Mouse (Mus musculus) olfactory bulb, adult 2 months (tissue): ENCODE data around the gene Rcor1. TPM values are rescaled to one million over a fixed set of nuclear protein-coding genes. Genes with fewer than 3 reads are reported as not detected.

ENCODE experiments used
- H3K27ac ChIP-seq: fragments of 200-500 bp; 2 replicates; pipeline ENCODE4 v1.5.1; 2012; ENCODE audit warnings: low read depth, low read length; ENCODE audit not compliant: insufficient read depth
- H3K4me1 ChIP-seq: fragments of 200-500 bp; 2 replicates; pipeline ENCODE4 v1.6.1; 2012; ENCODE audit warnings: low read length; ENCODE audit not compliant: control insufficient read depth, insufficient read depth
- H3K4me3 ChIP-seq: fragments of 200-500 bp; 2 replicates; pipeline ENCODE4 v1.5.1; 2012; ENCODE audit warnings: mild to moderate bottlenecking, low read depth, low read length, moderate library complexity; ENCODE audit not compliant: insufficient read depth
- CTCF ChIP-seq: fragments of 200-500 bp; IDR thresholded peaks from 2 replicates; pipeline ENCODE4 v1.5.1; 2012; ENCODE audit warnings: low read depth, mild to moderate bottlenecking, low read length, moderate library complexity; ENCODE audit not compliant: insufficient read depth
- POLR2A ChIP-seq: fragments of 200-500 bp; IDR thresholded peaks from 2 replicates; pipeline ENCODE4 v1.6.1; 2012; ENCODE audit warnings: mild to moderate bottlenecking, low read depth, low read length, moderate library complexity; ENCODE audit not compliant: insufficient read depth
- WGBS: fragments of 180-500 bp; shearing (Covaris S2); methylation state at CpG from one replicate; pipeline ENCODE4 v1.1.7; 2018; 5-methylcytosine and 5-hydroxymethylcytosine counted together
- polyA plus RNA-seq: library from polyadenylated mRNA; stranded (reverse); fragments of >200 nt; gene quantifications from 2 replicates; pipeline ENCODE4 v1.2.4, GENCODE M21; 2012; ENCODE audit warnings: low replicate concordance; ENCODE audit not compliant: missing spikeins, insufficient read depth, insufficient read length

Rcor1 gene
- polyA plus RNA-seq, 1 experiment = not detected

GRCm38 (mm10) chr12:111150236-111150596 is 111.1 kb downstream of the Rcor1 start:
- H3K4me3 ChIP-seq = no peak overlapping the region
- H3K27ac ChIP-seq = no peak overlapping the region
- peaks cover 9% of the 10 kb centered on the region for H3K4me1 ChIP-seq
- WGBS = 10% methylated on average over 6 of the region's 6 CpGs
- TF ChIP-seq POLR2A (no peak), CTCF (no peak)

- Histone ChIP-seq H3K4me3 (no peak overlapping the region), H3K27ac (no peak overlapping the region), H3K4me1 (peaks cover 2% of the 10 kb centered on the region; the same call in 1 of the 2 replicates)
- TF ChIP-seq POLR2A (no peak), CTCF (no peak)
- WGBS = 92% methylated on average over 5 of the region's 5 CpGs
Observed at GRCm38 (mm10) chr12:111151422-111152156, 112.4 kb downstream of the Rcor1 start.

GRCm38 (mm10) chr12:111152579-111152978 is 113.4 kb downstream of the Rcor1 start:
- Histone ChIP-seq H3K27ac (no peak overlapping the region), H3K4me3 (no peak overlapping the region), H3K4me1 (peaks cover 2% of the 10 kb centered on the region; the same call in 1 of the 2 replicates)
- 93% methylated on average over 6 of the region's 6 CpGs for WGBS
- TF ChIP-seq POLR2A (no peak), CTCF (no peak)

GRCm38 (mm10) chr12:111152981-111153710 is 114.0 kb downstream of the Rcor1 start:
- WGBS = 71% methylated on average over 7 of the region's 7 CpGs

GRCm38 (mm10) chr12:111153946-111154345 is 114.8 kb downstream of the Rcor1 start:
- no peak for TF ChIP-seq CTCF
- TF ChIP-seq POLR2A = no peak

More at GRCm38 (mm10) chr12:111152981-111153710, 114.0 kb downstream of the Rcor1 start:
- peaks cover 2% of the 10 kb centered on the region; the same call in 1 of the 2 replicates for H3K4me1 ChIP-seq
- H3K4me3 ChIP-seq = no peak overlapping the region
- TF ChIP-seq CTCF (no peak), POLR2A (no peak)
- H3K27ac ChIP-seq = no peak overlapping the region

GRCm38 (mm10) chr12:111154641-111155040 is 115.5 kb downstream of the Rcor1 start:
- Histone ChIP-seq H3K27ac (no peak overlapping the region), H3K4me1 (peaks cover 2% of the 10 kb centered on the region; the same call in 1 of the 2 replicates), H3K4me3 (no peak overlapping the region)
- 89% methylated on average over 6 of the region's 6 CpGs for WGBS
- TF ChIP-seq CTCF = no peak
- no peak for TF ChIP-seq POLR2A

More at GRCm38 (mm10) chr12:111153946-111154345, 114.8 kb downstream of the Rcor1 start:
- WGBS = 79% methylated on average over 5 of the region's 5 CpGs
- H3K4me1 ChIP-seq = peaks cover 2% of the 10 kb centered on the region; the same call in 1 of the 2 replicates
- H3K27ac ChIP-seq = no peak overlapping the region
- no peak overlapping the region for H3K4me3 ChIP-seq

- no peak overlapping the region for H3K27ac ChIP-seq
- no peak overlapping the region for H3K4me3 ChIP-seq
- TF ChIP-seq POLR2A (no peak), CTCF (no peak)
- H3K4me1 ChIP-seq = no peaks in the 10 kb centered on the region
- 96% methylated on average over 1 of the region's 1 CpGs for WGBS
Observed at GRCm38 (mm10) chr12:111155756-111156155, 116.6 kb downstream of the Rcor1 start.

- H3K4me1 ChIP-seq = peaks cover 17% of the 10 kb centered on the region
- 61% methylated on average over 12 of the region's 12 CpGs for WGBS
- H3K27ac ChIP-seq = no peak overlapping the region
- no peak overlapping the region for H3K4me3 ChIP-seq
- TF ChIP-seq POLR2A = no peak
- no peak for TF ChIP-seq CTCF
Observed at GRCm38 (mm10) chr12:111159659-111160428, 120.7 kb downstream of the Rcor1 start.
